Mouse (Mus musculus) lung, postnatal 10 days (tissue): ENCODE results near the gene Vamp1.
A peak's percentile ranks its signal among the peaks of the same experiment; 100 is the strongest.
"Not testable (repeated sequence)": the region's sequence is repeated elsewhere in the genome, so short reads cannot be mapped to it uniquely, and the experiment has no call there.

Experiments used
- DNase-seq: peaks from one replicate; pipeline ENCODE4 v3.0.0; 2021

The Vamp1 gene

GRCm38 (mm10) chr6:125252711-125253110 lies 37.4 kb downstream of the Vamp1 start:
- no peak for DNase-seq

GRCm38 (mm10) chr6:125253863-125254715 lies 38.7 kb downstream of the Vamp1 start:
- no peak for DNase-seq

- no peak for DNase-seq
Measured at GRCm38 (mm10) chr6:125255516-125256044, 40.2 kb downstream of the Vamp1 start.

- DNase-seq: no peak
Measured at GRCm38 (mm10) chr6:125256222-125256966, 41.0 kb downstream of the Vamp1 start.

- DNase-seq: no peak
Measured at GRCm38 (mm10) chr6:125260006-125260555, 44.7 kb downstream of the Vamp1 start.

- no peak for DNase-seq
Measured at GRCm38 (mm10) chr6:125264219-125264618, 48.9 kb downstream of the Vamp1 start.

- no peak for DNase-seq
Measured at GRCm38 (mm10) chr6:125265239-125265638, 49.9 kb downstream of the Vamp1 start.

- DNase-seq: no peak
Measured at GRCm38 (mm10) chr6:125266091-125266490, 50.7 kb downstream of the Vamp1 start.

- not testable (repeated sequence) for DNase-seq
Measured at GRCm38 (mm10) chr6:125266600-125266999, 51.2 kb downstream of the Vamp1 start.

- DNase-seq: no peak
Measured at GRCm38 (mm10) chr6:125267469-125267868, 52.1 kb downstream of the Vamp1 start.

- no peak for DNase-seq
Measured at GRCm38 (mm10) chr6:125268799-125269198, 53.4 kb downstream of the Vamp1 start.

GRCm38 (mm10) chr6:125271455-125272227 lies 56.3 kb downstream of the Vamp1 start:
- DNase-seq: peak; percentile 96

- no peak for DNase-seq
Measured at GRCm38 (mm10) chr6:125272228-125272785, 57.0 kb downstream of the Vamp1 start.

- DNase-seq: peak; percentile 79
Measured at GRCm38 (mm10) chr6:125274841-125275563, 59.7 kb downstream of the Vamp1 start.

- no peak for DNase-seq
Measured at GRCm38 (mm10) chr6:125279729-125280128, 64.4 kb downstream of the Vamp1 start.

- not testable (repeated sequence) for DNase-seq
Measured at GRCm38 (mm10) chr6:125282721-125283120, 67.4 kb downstream of the Vamp1 start.

GRCm38 (mm10) chr6:125284250-125284649 lies 68.9 kb downstream of the Vamp1 start:
- DNase-seq: no peak

GRCm38 (mm10) chr6:125284751-125285150 lies 69.4 kb downstream of the Vamp1 start:
- no peak for DNase-seq

- no peak for DNase-seq
Measured at GRCm38 (mm10) chr6:125285890-125286289, 70.5 kb downstream of the Vamp1 start, which contains the start of gene Tuba3a. Gene Tuba3a (minus strand): TSS chr6:125286042.

GRCm38 (mm10) chr6:125286944-125287343 lies 71.6 kb downstream of the Vamp1 start:
- no peak for DNase-seq

GRCm38 (mm10) chr6:125288730-125289129 lies 73.4 kb downstream of the Vamp1 start:
- no peak for DNase-seq
